Mouse (Mus musculus): ENCODE measurements at regions not wholly inside any gene's neighbourhood (a gene's known extent, or its start where the extent isn't known, plus 50 kb on each side); places are given as distances from the start of the nearest gene placed in this dataset.

DNA sequence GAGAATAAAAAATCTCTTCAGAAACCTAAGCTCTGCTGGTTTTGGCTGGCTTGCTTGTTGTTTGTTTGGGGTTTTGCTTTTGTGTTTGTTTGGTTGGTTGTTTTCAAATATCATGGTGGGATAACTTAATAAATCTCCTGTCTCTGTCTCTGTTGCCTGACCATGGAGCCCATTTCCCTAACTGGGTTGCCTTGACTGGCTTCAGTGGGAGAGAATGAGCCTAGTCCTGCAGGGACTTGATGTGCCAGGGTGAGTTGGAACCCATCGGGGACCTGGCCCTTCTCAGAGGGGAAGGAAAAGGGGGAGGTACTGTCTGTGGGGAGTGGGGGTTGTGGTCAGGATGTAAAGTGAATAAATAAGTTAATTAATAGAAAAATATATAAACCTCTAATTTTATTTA, 111.1 kb upstream of the Phyhipl start:
- Histone ChIP-seq H3K27ac (replicated peaks; ENCODE audit: low read depth, low read length) (no peak overlapping the region), H3K4me2 (ENCODE audit: low read depth, low read length) (no peak overlapping the region), H3K9ac (ENCODE audit: low read depth, low read length) (no peak overlapping the region), H3K36me3 (ENCODE audit: control insufficient read depth, insufficient read depth, low read length) (no peaks in the 10 kb centered on the region), H3K4me1 (ENCODE audit: control insufficient read depth, insufficient read depth, low read length) (no peaks in the 10 kb centered on the region), H3K27me3 (replicated peaks; ENCODE audit: control insufficient read depth, insufficient read depth, low read length) (no peaks in the 10 kb centered on the region), H3K9me3 (ENCODE audit: control insufficient read depth, low read length) (no peaks in the 10 kb centered on the region), H3K4me3 (ENCODE audit: low read depth, low read length) (no peak overlapping the region)
- 83% methylated on average over 1 of the region's 1 CpGs for WGBS
- DNase-seq (ENCODE audit: low spot score) (no peak), ATAC-seq (ENCODE audit: low read depth) (no peak)

DNA sequence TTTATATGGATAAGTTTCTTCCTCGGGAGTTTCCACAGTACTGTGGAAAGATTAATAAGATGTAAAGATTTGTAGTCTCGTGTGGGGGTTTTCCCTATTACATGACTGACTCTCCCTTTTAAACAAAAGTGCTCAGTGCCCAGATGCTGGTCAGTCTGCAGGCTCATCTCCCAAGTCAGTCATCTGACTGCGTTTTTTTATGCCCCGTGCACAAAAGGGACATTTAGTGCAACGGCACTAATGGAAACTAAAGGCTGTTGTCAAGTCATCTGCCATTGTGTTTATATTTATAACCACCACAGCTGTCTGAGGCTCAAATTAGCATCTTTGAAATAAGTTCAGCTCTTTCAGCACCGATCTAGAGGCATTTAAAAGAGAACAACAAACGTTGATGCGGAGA, 110.7 kb upstream of the Phyhipl start:
- no peaks in the 10 kb centered on the region for H3K4me1 ChIP-seq (ENCODE audit: control insufficient read depth, insufficient read depth, low read length)
- DNase-seq (ENCODE audit: low spot score): peak; percentile 8
- H3K36me3 ChIP-seq (ENCODE audit: control insufficient read depth, insufficient read depth, low read length): no peaks in the 10 kb centered on the region
- 68% methylated on average over 8 of the region's 8 CpGs for WGBS
- no peak overlapping the region for H3K9ac ChIP-seq (ENCODE audit: low read depth, low read length)
- H3K27me3 ChIP-seq (replicated peaks; ENCODE audit: control insufficient read depth, insufficient read depth, low read length): no peaks in the 10 kb centered on the region
- H3K27ac ChIP-seq (replicated peaks; ENCODE audit: low read depth, low read length): no peak overlapping the region
- H3K4me2 ChIP-seq (ENCODE audit: low read depth, low read length): no peak overlapping the region
- H3K9me3 ChIP-seq (ENCODE audit: control insufficient read depth, low read length): no peaks in the 10 kb centered on the region
- no peak for ATAC-seq (ENCODE audit: low read depth)
- H3K4me3 ChIP-seq (ENCODE audit: low read depth, low read length): no peak overlapping the region

DNA sequence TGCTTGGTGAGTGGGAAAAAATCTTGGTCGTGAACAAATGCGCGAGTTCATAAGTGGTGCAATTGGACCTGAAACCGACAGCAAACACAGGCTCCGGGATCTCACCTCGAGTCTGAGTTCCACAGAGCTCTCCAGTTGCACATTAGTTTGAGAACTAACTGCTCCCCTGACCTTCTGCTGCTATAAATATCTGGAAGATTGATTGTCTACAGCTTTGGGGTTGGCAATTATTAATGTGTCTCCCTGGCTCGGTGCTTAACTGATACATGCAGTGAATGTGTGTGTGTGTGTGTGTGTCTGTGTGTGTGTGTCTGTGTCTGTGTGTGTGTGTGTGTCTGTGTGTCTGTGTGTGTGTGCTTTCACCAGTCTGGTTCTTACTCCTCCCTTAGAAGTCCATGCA, 107.4 kb upstream of the Phyhipl start:
- DNase-seq (ENCODE audit: low spot score): no peak
- H3K4me3 ChIP-seq (ENCODE audit: low read depth, low read length): no peak overlapping the region
- no peak overlapping the region for H3K27ac ChIP-seq (replicated peaks; ENCODE audit: low read depth, low read length)
- H3K9ac ChIP-seq (ENCODE audit: low read depth, low read length): no peak overlapping the region
- no peaks in the 10 kb centered on the region for H3K27me3 ChIP-seq (replicated peaks; ENCODE audit: control insufficient read depth, insufficient read depth, low read length)
- WGBS: 74% methylated on average over 7 of the region's 7 CpGs
- H3K9me3 ChIP-seq (ENCODE audit: control insufficient read depth, low read length): no peaks in the 10 kb centered on the region
- no peak overlapping the region for H3K4me2 ChIP-seq (ENCODE audit: low read depth, low read length)
- no peak for ATAC-seq (ENCODE audit: low read depth)
- no peaks in the 10 kb centered on the region for H3K4me1 ChIP-seq (ENCODE audit: control insufficient read depth, insufficient read depth, low read length)
- H3K36me3 ChIP-seq (ENCODE audit: control insufficient read depth, insufficient read depth, low read length): no peaks in the 10 kb centered on the region

DNA sequence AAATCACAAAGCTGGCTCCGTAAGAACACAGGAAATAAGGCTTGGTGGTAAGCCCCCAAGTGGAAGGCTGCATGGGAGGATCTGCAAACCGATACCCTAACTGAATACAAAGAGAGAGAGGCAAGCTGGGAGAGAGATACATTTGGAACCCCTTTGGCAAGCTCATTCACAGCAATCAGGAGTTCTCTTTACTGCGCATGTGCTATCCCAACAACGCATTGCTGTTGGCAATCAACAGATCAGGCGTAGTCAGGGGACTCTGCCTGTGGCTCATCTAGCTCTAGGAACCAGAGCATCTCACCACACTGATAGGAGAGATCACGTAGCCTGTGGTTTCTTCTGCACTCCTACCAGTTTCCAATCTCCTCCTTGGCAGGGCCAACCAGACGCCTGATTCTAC, 103.9 kb upstream of the Phyhipl start:
- Histone ChIP-seq H3K27me3 (replicated peaks; ENCODE audit: control insufficient read depth, insufficient read depth, low read length) (no peaks in the 10 kb centered on the region), H3K36me3 (ENCODE audit: control insufficient read depth, insufficient read depth, low read length) (no peaks in the 10 kb centered on the region), H3K9ac (ENCODE audit: low read depth, low read length) (no peak overlapping the region), H3K27ac (replicated peaks; ENCODE audit: low read depth, low read length) (no peak overlapping the region), H3K4me2 (ENCODE audit: low read depth, low read length) (no peak overlapping the region), H3K4me1 (ENCODE audit: control insufficient read depth, insufficient read depth, low read length) (no peaks in the 10 kb centered on the region), H3K4me3 (ENCODE audit: low read depth, low read length) (no peak overlapping the region), H3K9me3 (ENCODE audit: control insufficient read depth, low read length) (no peaks in the 10 kb centered on the region)
- DNase-seq (ENCODE audit: low spot score) (peak; percentile 53), ATAC-seq (ENCODE audit: low read depth) (no peak)
- 60% methylated on average over 7 of the region's 7 CpGs for WGBS

DNA sequence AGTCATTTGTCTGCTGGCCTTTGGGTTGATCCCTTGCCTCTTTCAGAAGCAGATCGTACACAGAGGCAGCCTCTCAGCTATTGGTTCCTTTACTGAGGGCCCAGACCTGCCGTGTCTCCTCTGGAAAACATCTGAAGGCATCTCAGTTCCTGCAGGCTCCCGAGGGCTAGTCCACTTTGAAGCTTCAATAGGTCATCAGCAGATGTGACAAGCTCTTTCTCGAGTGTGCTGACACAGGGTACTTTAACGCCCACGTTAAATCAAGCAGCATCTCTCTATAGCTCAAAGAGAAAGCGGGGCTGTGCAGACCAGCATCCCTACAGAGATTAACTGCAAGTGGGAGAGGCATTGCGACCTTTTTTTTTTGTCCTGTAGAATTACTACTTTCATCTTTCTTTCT, 96.0 kb upstream of the Phyhipl start:
- Histone ChIP-seq H3K4me1 (ENCODE audit: control insufficient read depth, insufficient read depth, low read length) (no peaks in the 10 kb centered on the region), H3K27ac (replicated peaks; ENCODE audit: low read depth, low read length) (no peak overlapping the region), H3K36me3 (ENCODE audit: control insufficient read depth, insufficient read depth, low read length) (no peaks in the 10 kb centered on the region), H3K4me3 (ENCODE audit: low read depth, low read length) (no peak overlapping the region), H3K27me3 (replicated peaks; ENCODE audit: control insufficient read depth, insufficient read depth, low read length) (no peaks in the 10 kb centered on the region), H3K4me2 (ENCODE audit: low read depth, low read length) (no peak overlapping the region), H3K9ac (ENCODE audit: low read depth, low read length) (no peak overlapping the region), H3K9me3 (ENCODE audit: control insufficient read depth, low read length) (no peaks in the 10 kb centered on the region)
- ATAC-seq (ENCODE audit: low read depth) (no peak), DNase-seq (ENCODE audit: low spot score) (no peak)
- 63% methylated on average over 8 of the region's 8 CpGs for WGBS

DNA sequence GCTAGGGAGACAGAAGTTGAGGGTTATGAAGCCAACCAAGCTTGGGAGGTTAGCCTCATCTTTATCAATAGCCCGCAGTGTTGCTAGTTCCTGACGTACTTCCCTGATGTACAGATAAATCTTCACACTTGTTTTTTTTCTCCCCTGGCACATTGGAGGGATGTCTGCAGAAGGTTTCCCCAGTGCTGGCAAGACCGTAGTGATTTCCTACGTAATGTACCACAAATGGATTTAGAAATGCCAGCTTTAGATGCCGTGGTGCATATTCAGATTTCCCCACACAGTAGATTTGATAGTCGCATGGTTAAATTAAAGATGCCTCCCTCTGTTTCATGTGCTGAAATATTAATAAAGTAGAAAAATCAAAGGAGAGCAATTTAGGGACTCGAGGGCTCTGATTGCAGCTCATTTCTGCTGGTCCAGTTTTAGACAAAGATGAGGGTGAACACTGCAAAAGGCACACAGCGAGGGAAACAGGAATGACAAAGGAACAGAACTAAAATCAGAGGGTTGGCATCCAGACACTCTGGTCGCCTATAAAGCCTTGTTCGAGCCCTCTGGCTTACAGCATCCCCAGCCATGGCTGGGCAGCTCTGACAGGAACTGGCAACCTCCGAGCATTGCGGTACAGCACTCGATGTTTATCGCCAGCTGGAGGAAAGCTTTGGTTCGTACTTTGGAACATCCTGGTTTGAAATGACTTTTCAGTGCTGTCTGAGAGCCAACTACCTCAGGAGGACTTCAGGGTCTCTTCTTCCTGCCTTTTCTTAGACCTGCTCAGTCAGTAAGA, 94.8 kb upstream of the Phyhipl start:
- H3K27ac ChIP-seq (replicated peaks; ENCODE audit: low read depth, low read length): no peak overlapping the region
- no peaks in the 10 kb centered on the region for H3K27me3 ChIP-seq (replicated peaks; ENCODE audit: control insufficient read depth, insufficient read depth, low read length)
- H3K4me2 ChIP-seq (ENCODE audit: low read depth, low read length): no peak overlapping the region
- ATAC-seq (ENCODE audit: low read depth) (no peak), DNase-seq (ENCODE audit: low spot score) (no peak)
- no peak overlapping the region for H3K4me3 ChIP-seq (ENCODE audit: low read depth, low read length)
- 83% methylated on average over 15 of the region's 15 CpGs for WGBS
- no peaks in the 10 kb centered on the region for H3K4me1 ChIP-seq (ENCODE audit: control insufficient read depth, insufficient read depth, low read length)
- H3K36me3 ChIP-seq (ENCODE audit: control insufficient read depth, insufficient read depth, low read length): no peaks in the 10 kb centered on the region
- H3K9ac ChIP-seq (ENCODE audit: low read depth, low read length): no peak overlapping the region
- H3K9me3 ChIP-seq (ENCODE audit: control insufficient read depth, low read length): no peaks in the 10 kb centered on the region

DNA sequence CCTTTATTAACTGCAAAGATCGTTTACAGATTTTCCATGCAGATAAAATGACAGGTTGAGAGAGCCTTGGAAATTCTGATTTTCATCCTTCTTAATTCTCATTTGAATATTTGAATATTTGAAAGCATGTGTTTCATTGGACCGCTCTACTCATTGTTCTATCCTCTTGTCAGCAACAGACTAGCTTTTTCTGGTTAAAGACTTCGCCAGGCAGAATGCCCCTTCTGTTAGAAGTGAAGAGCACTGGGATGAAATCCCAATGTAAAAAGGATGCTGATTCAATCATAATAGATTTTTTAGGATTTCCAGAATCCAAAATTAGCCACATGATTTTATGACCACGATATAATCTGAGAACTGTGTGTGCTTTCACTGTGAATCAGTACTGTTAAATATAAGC, 90.8 kb upstream of the Phyhipl start:
- Histone ChIP-seq H3K36me3 (ENCODE audit: control insufficient read depth, insufficient read depth, low read length) (no peaks in the 10 kb centered on the region), H3K4me3 (ENCODE audit: low read depth, low read length) (no peak overlapping the region), H3K9me3 (ENCODE audit: control insufficient read depth, low read length) (no peaks in the 10 kb centered on the region), H3K4me1 (ENCODE audit: control insufficient read depth, insufficient read depth, low read length) (no peaks in the 10 kb centered on the region), H3K4me2 (ENCODE audit: low read depth, low read length) (no peak overlapping the region), H3K27me3 (replicated peaks; ENCODE audit: control insufficient read depth, insufficient read depth, low read length) (no peaks in the 10 kb centered on the region), H3K9ac (ENCODE audit: low read depth, low read length) (no peak overlapping the region), H3K27ac (replicated peaks; ENCODE audit: low read depth, low read length) (no peak overlapping the region)
- ATAC-seq (ENCODE audit: low read depth) (no peak), DNase-seq (ENCODE audit: low spot score) (no peak)
- WGBS: 82% methylated on average over 4 of the region's 4 CpGs

DNA sequence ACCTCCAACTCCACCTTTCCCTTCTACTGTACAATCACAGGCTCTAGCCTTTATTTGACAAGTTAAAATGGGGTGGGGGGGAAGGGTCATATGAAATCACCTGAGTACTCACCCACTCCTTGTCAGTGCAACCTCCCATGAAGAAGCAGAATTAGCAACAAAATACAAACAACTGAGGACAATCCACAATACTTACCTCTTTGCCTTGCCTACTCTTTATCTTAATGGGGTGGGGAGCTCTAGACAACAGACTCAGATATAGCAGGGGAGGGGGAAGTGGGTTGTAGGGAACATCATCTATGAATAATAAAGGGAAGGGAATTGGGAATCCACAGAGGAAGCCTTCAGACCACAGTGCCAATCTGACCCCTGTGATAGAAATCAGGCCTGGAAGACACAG, 86.1 kb upstream of the Phyhipl start:
- H3K27me3 ChIP-seq (replicated peaks; ENCODE audit: control insufficient read depth, insufficient read depth, low read length): no peaks in the 10 kb centered on the region
- no peak for ATAC-seq (ENCODE audit: low read depth)
- H3K4me1 ChIP-seq (ENCODE audit: control insufficient read depth, insufficient read depth, low read length): no peaks in the 10 kb centered on the region
- no peak overlapping the region for H3K27ac ChIP-seq (replicated peaks; ENCODE audit: low read depth, low read length)
- no peak overlapping the region for H3K4me2 ChIP-seq (ENCODE audit: low read depth, low read length)
- no peak overlapping the region for H3K9ac ChIP-seq (ENCODE audit: low read depth, low read length)
- no peaks in the 10 kb centered on the region for H3K9me3 ChIP-seq (ENCODE audit: control insufficient read depth, low read length)
- H3K36me3 ChIP-seq (ENCODE audit: control insufficient read depth, insufficient read depth, low read length): no peaks in the 10 kb centered on the region
- no peak overlapping the region for H3K4me3 ChIP-seq (ENCODE audit: low read depth, low read length)
- no peak for DNase-seq (ENCODE audit: low spot score)

DNA sequence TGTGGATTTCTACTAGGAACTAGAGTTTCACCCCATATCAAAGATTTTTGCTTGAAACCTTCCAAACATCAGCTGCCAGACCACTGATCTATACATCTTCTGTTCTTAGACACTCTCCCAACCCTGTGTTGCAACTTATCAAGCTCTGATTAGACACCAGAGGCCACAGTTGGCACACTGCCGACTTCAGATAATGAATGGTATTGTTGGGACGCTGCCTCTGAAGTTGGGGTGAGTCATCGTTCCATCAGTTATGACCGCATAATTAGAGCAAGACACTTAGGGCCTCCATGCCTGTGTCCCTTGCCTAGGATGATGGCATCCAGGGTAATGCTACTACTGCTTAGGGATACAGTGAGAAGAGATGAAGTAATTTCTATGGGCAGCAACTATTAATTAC, 84.3 kb upstream of the Phyhipl start:
- Histone ChIP-seq H3K36me3 (ENCODE audit: control insufficient read depth, insufficient read depth, low read length) (no peaks in the 10 kb centered on the region), H3K4me2 (ENCODE audit: low read depth, low read length) (no peak overlapping the region), H3K4me1 (ENCODE audit: control insufficient read depth, insufficient read depth, low read length) (no peaks in the 10 kb centered on the region), H3K4me3 (ENCODE audit: low read depth, low read length) (no peak overlapping the region), H3K9ac (ENCODE audit: low read depth, low read length) (no peak overlapping the region), H3K27me3 (replicated peaks; ENCODE audit: control insufficient read depth, insufficient read depth, low read length) (no peaks in the 10 kb centered on the region), H3K27ac (replicated peaks; ENCODE audit: low read depth, low read length) (no peak overlapping the region), H3K9me3 (ENCODE audit: control insufficient read depth, low read length) (no peaks in the 10 kb centered on the region)
- peak; percentile 35 for DNase-seq (ENCODE audit: low spot score)
- no peak for ATAC-seq (ENCODE audit: low read depth)
- WGBS: 85% methylated on average over 4 of the region's 4 CpGs

Measured in embryonic facial prominence, embryonic 14.5 days (tissue).